Mouse (Mus musculus): ENCODE results near the gene Galnt10.

GRCm38 (mm10) chr11:57696807-57697251 lies 51.6 kb downstream of the Galnt10 start:
- TF ChIP-seq EP300 (IDR thresholded peaks at IDR 0.05) (no peak), CTCF (IDR thresholded peaks at IDR 0.05) (no peak)

Data from lung, postnatal 0 days (tissue).